Mouse (Mus musculus): Measurements from ENCODE around the gene Ndst2.

Ndst2 gene

DNA sequence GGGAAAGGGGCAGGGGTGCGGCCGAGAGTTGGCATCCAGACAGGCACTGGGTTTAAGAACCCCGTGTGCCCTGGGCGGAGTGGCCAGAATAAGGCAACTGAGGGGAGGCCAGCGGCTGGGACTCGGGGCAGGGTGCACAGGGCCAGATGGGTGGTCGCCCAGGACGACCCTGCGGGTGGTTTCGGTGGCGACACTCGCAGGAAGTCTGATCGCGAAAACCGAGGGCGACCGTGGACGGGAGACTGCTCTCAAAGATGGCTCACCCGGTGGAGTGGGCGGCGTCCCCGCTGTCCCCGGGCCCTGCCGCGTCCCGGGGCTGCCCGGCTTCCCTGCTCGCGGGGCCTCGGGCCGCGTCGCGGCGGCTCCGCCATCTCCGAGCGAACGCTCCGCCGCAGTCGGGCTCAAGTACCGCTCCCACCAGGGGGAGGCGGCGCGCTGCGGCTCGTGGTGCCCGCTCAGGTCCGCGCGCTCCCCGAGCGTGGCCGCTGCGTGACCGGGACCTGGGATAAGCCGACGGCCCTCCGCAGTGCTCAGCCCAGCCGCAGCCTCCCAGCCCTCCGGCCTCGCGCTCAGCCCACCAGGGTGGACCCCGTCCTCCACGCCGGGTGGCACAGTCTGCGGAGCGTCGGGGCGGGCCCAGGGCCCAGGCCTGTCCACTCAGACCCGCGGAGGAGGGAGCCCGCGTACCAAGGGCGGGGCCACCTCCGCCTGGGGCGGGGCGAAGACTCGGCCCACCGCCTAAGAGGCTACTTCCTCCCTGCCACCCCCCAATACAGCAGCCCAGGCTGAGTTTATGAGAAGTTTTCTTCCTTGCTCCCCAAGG, at the start of gene Ndst2:
TSS of gene Ndst2 (minus strand) at position 611 of the 823 bp plus-strand sequence.
- peak; percentile 62 to 82 for DNase-seq (ENCODE audit: low spot score in 2 of 2)

DNA sequence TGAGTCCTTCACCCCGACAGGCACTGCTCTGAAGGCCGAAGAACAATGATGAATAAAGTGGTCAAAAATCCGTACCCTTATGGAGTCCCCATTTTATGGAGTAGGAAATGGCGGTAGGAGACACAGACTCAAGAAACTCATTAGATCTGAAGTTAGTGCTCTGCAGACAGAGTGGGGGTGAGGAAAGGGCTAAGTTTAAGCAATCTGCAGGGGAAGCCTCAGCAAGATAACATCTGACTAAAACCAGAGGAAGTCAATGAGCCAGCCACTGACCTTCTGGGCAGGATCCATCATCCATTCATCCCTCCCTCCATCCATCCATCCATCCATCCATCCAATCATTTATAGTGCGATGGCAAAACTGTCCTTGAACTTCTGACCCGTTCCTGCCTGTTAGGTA, 49.2 kb upstream of the Ndst2 start:
- no peak for DNase-seq (ENCODE audit: low spot score in 2 of 2)

- no peak for DNase-seq (ENCODE audit: low spot score in 2 of 2)
Measured at GRCm38 (mm10) chr14:20782860-20783259, 48.5 kb upstream of the Ndst2 start.

DNA sequence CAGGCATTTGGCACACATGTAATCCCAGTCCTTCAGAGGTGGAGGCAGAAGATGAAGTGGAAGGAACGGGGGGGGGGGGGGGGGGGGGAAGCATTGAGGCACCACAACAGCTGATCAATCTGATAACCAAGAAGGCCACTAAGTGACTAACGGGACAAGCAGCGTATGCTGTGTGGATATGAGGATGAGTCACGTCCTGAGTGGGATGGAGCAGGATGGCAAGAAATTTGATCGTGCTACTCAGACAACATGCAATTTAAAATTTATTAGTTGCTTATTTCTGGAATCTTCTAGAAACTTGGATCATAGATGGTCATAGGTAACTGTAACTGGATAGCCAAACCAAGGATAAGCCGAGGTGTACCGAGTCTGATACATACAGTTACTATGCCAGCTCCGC, 45.9 kb upstream of the Ndst2 start:
- DNase-seq (ENCODE audit: low spot score in 2 of 2), result no peak

- no peak for DNase-seq (ENCODE audit: low spot score in 2 of 2)
Measured at GRCm38 (mm10) chr14:20778496-20778895, 44.1 kb upstream of the Ndst2 start.

DNA sequence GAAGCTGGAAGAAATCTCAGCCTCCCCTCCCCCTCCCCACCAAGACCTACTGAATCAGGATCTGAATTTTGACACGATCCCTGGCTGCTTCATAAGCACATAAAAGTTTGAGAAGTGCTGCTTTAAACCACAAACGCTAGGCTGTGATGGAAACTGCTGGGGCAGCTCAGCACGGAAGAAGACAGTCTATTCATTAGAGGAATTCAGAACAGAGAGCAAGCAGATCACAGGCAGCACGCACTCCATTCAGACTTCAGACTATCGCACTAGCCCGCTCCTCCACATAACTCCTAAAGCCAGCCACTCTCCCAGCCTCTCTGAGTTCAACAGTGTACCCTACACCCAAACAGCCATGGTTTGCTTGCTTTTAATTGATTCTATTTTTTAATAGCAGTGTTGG, 41.3 kb upstream of the Ndst2 start:
- no peak for DNase-seq (ENCODE audit: low spot score in 2 of 2)

DNA sequence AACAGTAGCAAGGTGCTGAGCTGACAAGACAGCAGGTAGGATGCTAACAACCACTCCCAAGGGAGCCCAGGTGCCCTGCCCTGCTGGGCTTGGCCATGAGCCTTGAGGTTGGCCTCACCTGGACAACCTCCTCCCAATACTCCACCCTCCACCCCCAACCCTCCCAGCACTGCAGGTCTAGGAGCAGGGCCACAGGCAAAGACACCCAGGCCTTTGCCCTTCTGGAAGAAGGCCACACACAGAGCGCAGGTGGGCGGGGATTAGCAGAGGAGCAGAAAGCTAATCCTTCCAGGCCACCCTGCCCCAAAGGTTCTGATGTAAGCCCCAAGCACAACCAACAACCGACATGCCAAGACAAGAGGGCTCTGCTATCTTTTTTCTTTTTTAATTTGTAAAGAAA, 39.0 kb upstream of the Ndst2 start:
- no peak for DNase-seq (ENCODE audit: low spot score in 2 of 2)

DNA sequence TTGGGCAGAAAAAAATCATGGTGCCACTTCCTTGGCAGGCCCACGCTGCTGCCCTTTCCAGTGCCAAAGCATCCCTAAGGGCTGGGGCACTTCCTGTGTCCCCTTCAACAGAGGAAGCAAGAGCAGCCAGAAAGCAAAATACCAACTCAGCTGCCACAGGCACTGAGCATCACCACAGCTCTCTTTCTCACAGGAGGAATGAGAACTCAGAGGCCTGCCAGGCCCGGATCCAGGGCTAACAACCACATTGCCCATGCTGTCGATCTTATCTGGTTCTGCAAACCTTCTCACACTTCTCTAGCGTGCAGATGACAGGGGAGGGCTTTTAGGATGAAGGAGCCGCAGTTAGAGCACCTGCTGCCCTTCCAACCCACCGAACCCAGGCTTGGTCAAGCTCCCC, 38.4 kb upstream of the Ndst2 start:
- no peak for DNase-seq (ENCODE audit: low spot score in 2 of 2)

GRCm38 (mm10) chr14:20771941-20772340, 37.6 kb upstream of the Ndst2 start:
- no peak for DNase-seq (ENCODE audit: low spot score in 2 of 2)

DNA sequence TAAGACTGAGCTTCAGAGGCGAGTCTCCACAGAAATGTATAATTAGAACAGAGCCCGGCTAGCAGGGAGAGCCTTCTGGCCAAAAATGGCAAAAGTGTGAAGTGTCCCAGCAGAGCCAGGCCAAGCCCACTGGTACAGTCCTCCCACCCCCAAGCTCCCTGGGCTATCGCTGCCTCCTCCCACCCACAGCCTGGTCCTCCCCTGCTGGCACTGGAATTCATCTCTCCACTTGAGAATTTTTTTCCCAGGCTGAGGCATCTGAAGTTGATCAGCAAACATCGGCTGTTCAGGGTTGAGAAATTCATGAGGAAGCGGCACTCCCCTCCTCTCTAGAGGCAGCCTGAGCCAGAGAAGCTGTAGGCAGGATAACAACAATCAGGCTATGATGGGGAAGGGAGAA, 34.2 kb upstream of the Ndst2 start:
- no peak for DNase-seq (ENCODE audit: low spot score in 2 of 2)

DNA sequence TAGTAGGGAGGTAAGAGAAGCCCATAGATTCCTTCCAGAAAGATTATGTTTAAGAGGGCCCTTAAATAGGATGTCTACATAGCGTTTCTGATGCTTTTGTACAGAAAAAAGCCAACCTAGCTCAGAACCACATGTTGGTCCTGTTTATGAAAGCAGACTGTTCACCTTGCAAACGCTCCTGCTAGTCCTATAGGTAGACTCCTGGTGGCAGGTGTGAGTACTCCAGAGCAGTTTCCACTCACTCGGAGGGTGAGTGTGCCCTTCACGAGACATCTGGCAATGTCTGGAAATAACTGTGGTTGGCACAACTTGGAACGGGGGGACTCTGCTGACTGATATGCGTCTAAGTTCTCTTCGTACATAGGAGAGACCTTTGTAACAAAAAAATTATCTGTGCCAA, 33.6 kb upstream of the Ndst2 start:
- no peak for DNase-seq (ENCODE audit: low spot score in 2 of 2)

GRCm38 (mm10) chr14:20765642-20766258, 31.4 kb upstream of the Ndst2 start:
- DNase-seq (ENCODE audit: low spot score in 2 of 2), result peak in 1 of 2 experiments; percentile 93

DNA sequence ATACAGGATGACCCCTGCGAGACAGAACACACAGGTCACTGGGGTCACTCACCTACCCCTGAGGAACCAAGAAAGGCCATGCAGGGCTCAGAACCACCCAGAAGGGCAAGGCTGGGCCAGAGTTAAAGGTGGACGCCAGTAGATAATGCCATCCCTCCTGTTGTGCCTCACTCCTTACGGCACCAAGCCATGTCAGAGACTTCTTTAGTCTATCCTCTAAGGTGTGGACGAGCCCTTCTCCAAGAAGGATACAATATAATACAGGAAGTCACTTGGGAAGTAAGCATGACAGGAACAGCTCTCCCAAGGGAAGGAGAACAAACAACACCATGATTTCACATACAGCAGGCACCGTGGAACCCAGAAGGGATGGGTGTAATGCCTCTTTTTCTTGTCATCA, 30.6 kb upstream of the Ndst2 start:
- no peak for DNase-seq (ENCODE audit: low spot score in 2 of 2)

DNA sequence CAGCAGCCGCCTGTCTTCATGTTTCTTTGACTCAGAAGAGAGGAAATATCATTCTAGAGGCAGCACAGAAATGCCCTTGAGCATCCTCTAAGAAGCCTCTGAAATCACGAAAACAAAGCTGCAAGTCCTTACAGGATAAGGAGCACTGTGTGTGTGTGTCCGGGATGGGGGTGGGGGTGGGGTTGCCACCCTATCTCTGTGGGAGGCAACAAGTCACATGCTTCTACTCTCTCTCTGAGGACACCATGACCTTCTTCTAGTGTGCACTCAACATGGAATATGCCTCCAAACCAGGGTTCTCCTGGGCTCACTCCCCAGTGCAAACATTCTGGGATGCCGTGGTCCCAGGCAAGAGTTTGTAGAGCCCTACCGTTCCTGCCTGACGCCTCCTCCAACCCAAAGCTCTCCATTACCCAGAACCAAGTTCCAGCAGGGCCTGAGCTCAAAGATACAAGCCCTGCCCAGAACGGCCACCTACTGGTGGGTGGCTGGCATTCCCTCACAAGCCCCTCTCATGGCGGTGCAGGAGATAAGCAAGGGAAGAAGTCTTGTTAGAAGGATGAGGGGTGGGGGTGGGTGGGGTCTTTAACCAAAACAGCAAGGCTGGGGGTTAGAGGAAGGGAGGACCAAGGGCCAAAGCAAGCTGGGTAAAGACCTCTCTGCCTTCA, 24.5 kb upstream of the Ndst2 start:
- no peak for DNase-seq (ENCODE audit: low spot score in 2 of 2)

DNA sequence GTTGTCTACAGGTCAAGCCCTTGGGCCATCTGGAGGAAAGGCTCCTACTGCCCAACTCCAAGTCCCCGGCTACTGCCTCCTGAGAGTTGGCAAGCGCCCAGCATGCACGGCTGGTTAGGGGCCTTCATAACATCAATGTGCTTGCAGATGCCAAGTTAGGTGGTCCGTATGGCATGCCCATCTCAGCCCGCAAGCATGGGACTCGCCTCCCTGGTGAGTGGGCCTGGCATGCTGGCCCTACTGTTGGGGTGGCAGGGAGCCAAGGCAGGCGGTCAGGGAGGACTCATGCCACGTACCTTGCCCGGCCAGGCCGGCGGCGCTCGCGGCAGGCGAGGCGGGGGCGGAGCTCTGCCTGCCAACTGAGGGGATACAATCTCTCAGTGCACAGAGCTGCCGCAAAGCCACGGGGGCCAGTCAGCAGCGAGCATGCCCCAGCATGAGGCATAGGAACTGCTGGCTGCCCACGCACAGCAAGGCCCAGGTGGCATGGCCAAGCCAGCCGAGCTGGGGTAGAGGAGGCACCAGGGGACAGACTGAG, 23.1 kb upstream of the Ndst2 start:
- DNase-seq (ENCODE audit: low spot score in 2 of 2), result no peak

DNA sequence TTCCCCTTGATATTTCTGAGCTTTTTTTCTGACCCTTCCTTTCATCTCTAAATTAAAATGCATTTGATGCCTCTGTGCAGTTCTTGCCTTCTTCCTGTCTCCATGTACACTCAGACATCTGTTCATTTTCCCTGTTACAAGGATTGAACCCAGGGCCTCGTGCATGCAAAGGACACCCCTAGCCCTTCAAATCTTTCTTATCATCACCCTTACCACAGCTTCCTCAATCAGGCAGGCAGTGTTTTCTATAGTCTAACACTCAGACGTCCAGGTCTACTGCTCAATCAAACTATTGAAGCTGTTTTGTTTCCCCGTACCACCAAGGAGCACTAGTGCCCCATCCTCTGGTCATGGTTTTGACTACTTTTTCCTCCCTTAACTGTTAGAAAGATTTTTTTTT, 19.4 kb upstream of the Ndst2 start:
- DNase-seq (ENCODE audit: low spot score in 2 of 2), result no peak

- no peak for DNase-seq (ENCODE audit: low spot score in 2 of 2)
Measured at GRCm38 (mm10) chr14:20750503-20750902, 16.1 kb upstream of the Ndst2 start.

- DNase-seq (ENCODE audit: low spot score in 2 of 2), result no peak
Measured at GRCm38 (mm10) chr14:20749494-20750051, 15.2 kb upstream of the Ndst2 start.

GRCm38 (mm10) chr14:20748388-20748787, 14.0 kb upstream of the Ndst2 start:
- DNase-seq (ENCODE audit: low spot score in 2 of 2), result no peak

DNA sequence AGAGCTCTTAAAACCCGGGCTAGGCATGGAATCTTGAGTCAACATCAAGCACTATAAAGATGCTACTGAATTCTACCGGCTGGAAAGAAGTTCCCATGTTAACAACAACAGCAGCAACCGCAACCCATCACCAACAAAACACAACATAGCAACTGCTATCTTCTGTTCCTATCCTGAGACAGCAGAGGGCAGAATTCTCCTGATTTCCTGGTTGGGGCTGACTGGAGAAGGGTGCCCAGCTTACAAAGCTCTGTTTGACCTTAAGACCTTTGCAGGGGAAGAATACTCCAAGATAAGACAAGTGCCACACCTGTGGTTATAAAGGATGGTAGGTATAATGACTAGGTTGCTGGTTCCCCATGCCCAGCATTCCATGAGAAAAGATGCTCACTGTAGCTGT, 12.6 kb upstream of the Ndst2 start:
- DNase-seq (ENCODE audit: low spot score in 2 of 2), result no peak

- no peak for DNase-seq (ENCODE audit: low spot score in 2 of 2)
Measured at GRCm38 (mm10) chr14:20743614-20744013, 9.3 kb upstream of the Ndst2 start.

DNA sequence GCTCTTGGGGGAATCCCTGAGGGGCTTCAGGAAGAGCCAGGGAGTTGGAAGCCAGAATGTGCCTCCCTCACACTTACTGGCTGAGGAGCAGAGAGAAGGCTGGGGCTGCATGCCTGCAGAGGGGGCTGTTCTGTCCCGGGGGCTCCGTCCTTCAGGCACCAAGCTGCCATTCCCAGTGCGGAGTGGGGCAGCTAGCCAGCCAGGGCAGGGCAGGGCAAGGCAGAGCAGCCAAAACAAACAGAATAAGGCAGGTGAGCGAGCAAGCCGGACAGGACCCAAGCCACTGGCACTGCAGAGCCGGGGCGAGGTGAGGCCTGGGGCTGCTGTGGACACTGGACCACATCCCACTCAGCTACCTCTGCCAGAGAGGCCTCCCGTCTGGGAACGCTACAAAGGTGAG, 6.9 kb upstream of the Ndst2 start:
- no peak for DNase-seq (ENCODE audit: low spot score in 2 of 2)
